Mouse (Mus musculus) MEL (cell line): ENCODE measurements at regions not wholly inside any gene's neighbourhood (a gene's known extent, or its start where the extent isn't known, plus 50 kb on each side); places are given as distances from the start of the nearest gene placed in this dataset.

Experiments
- CHD1 ChIP-seq: IDR thresholded peaks from 2 replicates; pipeline ENCODE4 v1.6.1; 2012; ENCODE audit warnings: low read depth, mild to moderate bottlenecking, inconsistent platforms, low read length, improper control_type of control experiment
- CTCF ChIP-seq, 3 experiments: IDR thresholded peaks in 2 of 3; conservative IDR thresholded peaks in 1 of 3; 2 replicates each; pipeline ENCODE4 v1.5.1; 2011 to 2012; ENCODE audit warnings: low read length in 3 of 3, low read depth in 2 of 3, mild to moderate bottlenecking in 2 of 3, improper control_type of control experiment in 1 of 3, inconsistent platforms in 1 of 3, mixed read lengths in 1 of 3, moderate library complexity in 1 of 3; ENCODE audit not compliant: control insufficient read depth in 1 of 3, insufficient read depth in 1 of 3, poor library complexity in 1 of 3, severe bottlenecking in 1 of 3
- E2F4 ChIP-seq: IDR thresholded peaks from 2 replicates; pipeline ENCODE4 v1.6.1; 2011; ENCODE audit warnings: low read depth, low read length, improper control_type of control experiment, borderline replicate concordance
- EP300 ChIP-seq, 2 experiments: IDR thresholded peaks; 2 replicates each; pipeline ENCODE4 v1.6.1; 2011; ENCODE audit warnings: improper control_type of control experiment in 2 of 2, low read length in 2 of 2, low read depth in 1 of 2, mild to moderate bottlenecking in 1 of 2
- ETS1 ChIP-seq: IDR thresholded peaks from 2 replicates; pipeline ENCODE4 v1.6.1; 2012; ENCODE audit warnings: low read depth, mild to moderate bottlenecking, inconsistent platforms, low read length, improper control_type of control experiment, moderate library complexity
- MAX ChIP-seq: IDR thresholded peaks from 2 replicates; pipeline ENCODE4 v1.6.1; 2011; ENCODE audit warnings: low read length, improper control_type of control experiment
- POLR2A ChIP-seq, 2 experiments: IDR thresholded peaks; 2 replicates each; pipeline ENCODE4 v1.6.1; 2011 to 2012; ENCODE audit warnings: low read length in 2 of 2, mild to moderate bottlenecking in 2 of 2, control low read depth in 1 of 2, improper control_type of control experiment in 1 of 2, low read depth in 1 of 2, moderate library complexity in 1 of 2; ENCODE audit not compliant: control insufficient read depth in 1 of 2, insufficient read depth in 1 of 2, poor library complexity in 1 of 2
- RAD21 ChIP-seq: IDR thresholded peaks from 2 replicates; pipeline ENCODE4 v1.6.1; 2011; ENCODE audit warnings: mild to moderate bottlenecking, low read depth, low read length, improper control_type of control experiment
- UBTF ChIP-seq: IDR thresholded peaks from 2 replicates; pipeline ENCODE4 v1.6.1; 2012; ENCODE audit warnings: low read depth, mild to moderate bottlenecking, inconsistent platforms, low read length, improper control_type of control experiment, moderate library complexity, borderline replicate concordance; ENCODE audit not compliant: insufficient read depth
- USF1 ChIP-seq: IDR thresholded peaks from 2 replicates; pipeline ENCODE4 v1.6.1; 2014; ENCODE audit warnings: low read depth, mild to moderate bottlenecking, inconsistent platforms, low read length, improper control_type of control experiment, moderate library complexity
- ZC3H11A ChIP-seq: IDR thresholded peaks from 2 replicates; pipeline ENCODE4 v1.6.1; 2012; ENCODE audit warnings: low read depth, mild to moderate bottlenecking, inconsistent platforms, low read length, improper control_type of control experiment

GRCm38 (mm10) chr5:97190695-97191094, 79.3 kb upstream of the Paqr3 start:
- TF ChIP-seq POLR2A (IDR thresholded peaks at IDR 0.05; ENCODE audit: control insufficient read depth in 1 of 2, insufficient read depth in 1 of 2, low read depth in 1 of 2, low read length in 2 of 2, poor library complexity in 1 of 2) (no peak), CTCF (IDR thresholded peaks at IDR 0.05 in 2 of 3, conservative IDR thresholded peaks at IDR 0.05 in 1 of 3; ENCODE audit: control insufficient read depth in 1 of 3, insufficient read depth in 1 of 3, low read depth in 2 of 3, low read length in 3 of 3, poor library complexity in 1 of 3, severe bottlenecking in 1 of 3) (no peak), EP300 (IDR thresholded peaks at IDR 0.05; ENCODE audit: low read depth in 1 of 2, low read length in 2 of 2) (no peak), USF1 (no peak), UBTF (no peak), E2F4 (no peak), MAX (no peak), ZC3H11A (no peak), RAD21 (no peak), CHD1 (no peak), ETS1 (no peak)
